Mouse (Mus musculus): ENCODE measurements around the gene Rarb. TPM values are rescaled to one million over a fixed set of nuclear protein-coding genes. Genes with fewer than 3 reads are reported as not detected.
"Not testable (repeated sequence)": the region's sequence is repeated elsewhere in the genome, so short reads cannot be mapped to it uniquely, and the experiment has no call there.

The Rarb gene
- polyA plus RNA-seq, 1 experiment from 2014 or later = 16.6 TPM

DNA sequence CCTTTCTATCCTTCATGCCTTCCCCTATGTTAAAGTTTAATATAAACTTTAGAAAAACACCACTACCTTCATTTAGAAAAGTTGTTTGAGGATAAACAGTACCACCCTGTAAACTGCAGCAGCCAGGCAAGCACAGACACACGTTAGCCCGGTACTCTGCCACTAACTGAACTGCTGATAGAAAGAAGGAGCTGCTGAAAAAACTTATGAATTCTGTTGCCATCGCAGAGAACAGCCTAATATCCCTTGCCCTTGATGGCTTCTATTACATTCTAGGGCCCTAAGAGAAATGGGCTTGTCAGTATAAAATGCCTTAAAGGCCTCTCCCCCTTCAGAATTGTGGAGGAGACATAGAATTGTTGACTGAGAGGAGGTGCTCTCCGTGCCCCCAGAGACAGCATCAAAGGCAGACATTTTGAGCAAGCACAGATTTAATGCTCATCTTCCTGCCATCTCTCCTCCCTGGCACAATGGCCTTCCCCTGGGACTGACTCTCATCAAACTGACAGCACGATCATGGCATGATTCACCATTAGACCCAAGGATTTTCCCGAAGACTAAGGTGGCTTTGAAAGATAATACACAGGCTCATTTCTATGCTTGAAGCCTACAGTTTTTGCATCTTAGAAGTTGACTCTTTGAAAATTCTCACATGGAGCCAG, 60.1 kb downstream of the Rarb start:
- Histone ChIP-seq H3K4me3 (no peak overlapping the region), H3K9me3 (no peaks in the 10 kb centered on the region), H3K36me3 (no peaks in the 10 kb centered on the region), H3K4me1 (no peaks in the 10 kb centered on the region), H3K27ac (no peak overlapping the region), H3K27me3 (ENCODE audit: insufficient read depth, poor library complexity, severe bottlenecking) (no peaks in the 10 kb centered on the region)
- 66% methylated on average over 6 of the region's 6 CpGs for WGBS
- DNase-seq (ENCODE audit: low spot score) = peak; percentile 62

DNA sequence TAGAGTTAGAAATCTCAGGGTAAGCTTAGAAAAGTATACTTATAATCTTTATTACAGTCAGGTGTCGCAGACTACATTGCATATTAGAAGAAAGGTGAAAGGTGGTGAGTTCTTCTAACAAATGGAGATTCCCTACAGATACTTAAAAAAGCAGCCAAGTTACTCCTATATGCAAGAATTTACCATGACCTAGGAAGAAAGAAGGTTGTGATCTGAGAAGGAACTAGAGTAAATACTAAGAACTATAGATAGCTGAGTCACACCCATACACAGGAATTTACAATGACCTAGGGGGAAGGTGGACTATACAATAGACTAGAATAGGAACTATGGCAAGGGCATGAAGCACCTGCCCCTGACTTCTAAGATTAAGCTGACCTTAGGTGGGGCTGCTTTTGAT, 63.4 kb downstream of the Rarb start:
- not testable (repeated sequence) for H3K27me3 ChIP-seq (ENCODE audit: insufficient read depth, poor library complexity, severe bottlenecking); H3K36me3 ChIP-seq; H3K4me1 ChIP-seq; H3K4me3 ChIP-seq; H3K9me3 ChIP-seq; H3K27ac ChIP-seq
- peak; percentile 3 for DNase-seq (ENCODE audit: low spot score)
- 89% methylated on average over 1 of the region's 1 CpGs for WGBS

DNA sequence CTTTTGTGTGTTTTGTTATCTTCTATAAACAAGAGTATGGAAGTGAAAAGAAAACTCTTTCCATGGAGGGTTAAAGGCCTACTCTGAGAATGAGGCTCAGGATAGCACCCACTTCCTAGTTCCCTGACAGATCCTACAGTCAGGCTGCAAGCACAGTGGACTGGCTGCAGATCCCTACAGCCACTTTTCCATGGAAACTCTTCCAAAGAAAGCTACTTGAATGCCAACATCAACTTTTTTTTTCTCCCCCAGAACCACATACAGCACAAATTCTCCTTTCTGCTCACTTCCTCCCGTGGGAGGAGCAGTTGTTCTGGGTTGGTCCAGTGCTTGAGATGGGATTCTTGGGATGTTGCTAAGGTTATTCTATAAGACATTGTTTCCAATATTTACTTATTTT, 66.3 kb downstream of the Rarb start:
- H3K4me3 ChIP-seq = no peak overlapping the region
- H3K27ac ChIP-seq = no peak overlapping the region
- H3K36me3 ChIP-seq = no peaks in the 10 kb centered on the region
- DNase-seq (ENCODE audit: low spot score) = peak; percentile 68
- 79% methylated on average over 1 of the region's 1 CpGs for WGBS
- no peaks in the 10 kb centered on the region for H3K9me3 ChIP-seq
- H3K27me3 ChIP-seq (ENCODE audit: insufficient read depth, poor library complexity, severe bottlenecking) = no peaks in the 10 kb centered on the region
- H3K4me1 ChIP-seq = no peaks in the 10 kb centered on the region

DNA sequence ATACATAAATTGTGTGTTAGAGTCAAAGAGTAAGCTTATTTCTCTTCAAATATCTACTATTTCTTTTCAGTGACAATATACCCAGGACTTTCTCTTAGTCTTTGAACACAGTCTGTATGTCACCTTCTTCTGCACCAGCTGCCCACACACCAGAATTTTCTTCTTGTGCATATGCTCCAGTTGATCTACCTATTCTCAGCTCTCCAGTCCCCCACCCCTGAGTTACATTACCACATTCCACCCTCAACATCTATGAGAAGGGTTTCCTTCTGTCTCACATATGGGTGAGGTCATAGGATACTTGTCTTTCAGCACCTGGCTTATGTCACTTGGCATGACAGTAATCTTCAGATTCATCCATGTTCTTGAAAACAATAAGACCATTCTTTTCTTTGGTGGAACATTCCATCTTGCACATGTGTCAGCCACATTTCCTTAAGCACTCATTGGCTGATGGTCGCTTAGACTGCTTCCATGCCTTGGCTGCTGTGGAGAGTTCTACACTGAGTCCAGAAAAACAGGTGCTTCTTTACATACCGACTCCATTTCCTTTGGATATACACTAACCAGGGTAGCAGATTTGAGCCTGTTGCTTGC, 71.9 kb downstream of the Rarb start:
- DNase-seq (ENCODE audit: low spot score) = peak; percentile 14
- WGBS = 80% methylated on average over 2 of the region's 2 CpGs

DNA sequence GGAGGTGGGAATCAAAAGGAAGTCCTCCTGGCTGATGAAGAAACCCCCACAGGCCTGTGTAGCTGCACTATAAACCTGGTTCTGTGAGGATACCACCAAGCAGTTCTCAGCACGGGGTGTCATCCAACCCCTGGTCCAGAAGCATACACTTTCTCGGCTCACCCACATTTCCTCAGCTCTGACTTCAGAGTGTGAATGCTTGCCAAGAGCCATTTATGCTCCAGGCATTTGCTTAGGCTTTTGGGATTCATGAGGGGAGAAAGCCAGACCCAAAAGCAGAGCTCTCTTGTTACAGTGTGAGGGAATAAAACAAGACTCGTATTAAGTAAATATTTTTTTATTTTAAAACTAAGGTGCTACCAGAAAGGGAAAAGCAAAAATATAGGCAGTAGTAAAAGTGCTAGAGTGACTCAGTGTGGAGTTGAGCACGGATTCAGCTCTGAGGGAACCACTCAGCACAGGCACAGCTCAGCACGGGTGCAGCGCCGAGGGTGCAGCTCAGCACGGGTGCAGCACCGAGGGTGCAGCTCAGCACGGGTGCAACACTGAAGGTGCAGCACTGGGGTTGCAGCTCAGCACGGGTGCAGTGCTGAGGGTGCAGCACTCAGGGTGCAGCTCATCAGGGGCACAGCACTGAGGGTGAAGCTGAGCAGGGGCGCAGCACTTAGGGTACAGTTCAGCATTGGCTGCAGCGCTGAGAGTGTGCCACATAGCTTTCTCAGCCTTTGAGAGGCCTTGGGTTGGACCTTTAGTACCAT, 77.8 kb downstream of the Rarb start:
- H3K4me3 ChIP-seq = no peak overlapping the region
- no peak for DNase-seq (ENCODE audit: low spot score)
- H3K27ac ChIP-seq = no peak overlapping the region
- no peaks in the 10 kb centered on the region for H3K9me3 ChIP-seq
- 73% methylated on average over 13 of the region's 13 CpGs for WGBS
- no peaks in the 10 kb centered on the region for H3K27me3 ChIP-seq (ENCODE audit: insufficient read depth, poor library complexity, severe bottlenecking)
- H3K4me1 ChIP-seq = peaks cover 4% of the 10 kb centered on the region; the same call in 1 of the 2 replicates
- H3K36me3 ChIP-seq = no peaks in the 10 kb centered on the region

More for the DNA sequence above, 71.9 kb downstream of the Rarb start:
- H3K27me3 ChIP-seq (ENCODE audit: insufficient read depth, poor library complexity, severe bottlenecking) = no peaks in the 10 kb centered on the region
- no peaks in the 10 kb centered on the region for H3K4me1 ChIP-seq
- no peak overlapping the region for H3K27ac ChIP-seq
- H3K36me3 ChIP-seq = no peaks in the 10 kb centered on the region
- H3K9me3 ChIP-seq = no peaks in the 10 kb centered on the region
- H3K4me3 ChIP-seq = no peak overlapping the region

DNA sequence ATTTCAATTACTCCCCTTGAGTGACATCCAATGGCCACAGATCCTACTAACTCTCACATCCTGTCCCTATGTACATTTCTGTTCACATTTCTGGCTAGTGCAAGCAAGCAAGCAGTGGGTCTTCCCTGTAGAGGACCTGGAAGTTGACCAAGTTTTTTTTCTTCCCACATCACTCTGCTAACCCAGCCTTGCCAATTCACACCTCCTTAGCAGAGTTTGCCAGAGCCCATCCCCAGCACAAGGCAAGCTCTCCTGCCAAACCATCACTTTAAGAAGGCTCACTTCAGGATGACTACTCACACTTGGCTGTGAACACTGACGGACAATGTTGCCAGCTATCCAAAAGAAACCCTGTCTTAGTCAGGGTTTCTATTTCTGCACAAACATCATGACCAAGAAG, 80.4 kb downstream of the Rarb start:
- Histone ChIP-seq H3K36me3 (no peaks in the 10 kb centered on the region), H3K27me3 (ENCODE audit: insufficient read depth, poor library complexity, severe bottlenecking) (no peaks in the 10 kb centered on the region), H3K4me1 (peaks cover 29% of the 10 kb centered on the region), H3K4me3 (no peak overlapping the region), H3K27ac (no peak overlapping the region), H3K9me3 (no peaks in the 10 kb centered on the region)
- WGBS = 77% methylated on average over 1 of the region's 1 CpGs
- DNase-seq (ENCODE audit: low spot score) = no peak

DNA sequence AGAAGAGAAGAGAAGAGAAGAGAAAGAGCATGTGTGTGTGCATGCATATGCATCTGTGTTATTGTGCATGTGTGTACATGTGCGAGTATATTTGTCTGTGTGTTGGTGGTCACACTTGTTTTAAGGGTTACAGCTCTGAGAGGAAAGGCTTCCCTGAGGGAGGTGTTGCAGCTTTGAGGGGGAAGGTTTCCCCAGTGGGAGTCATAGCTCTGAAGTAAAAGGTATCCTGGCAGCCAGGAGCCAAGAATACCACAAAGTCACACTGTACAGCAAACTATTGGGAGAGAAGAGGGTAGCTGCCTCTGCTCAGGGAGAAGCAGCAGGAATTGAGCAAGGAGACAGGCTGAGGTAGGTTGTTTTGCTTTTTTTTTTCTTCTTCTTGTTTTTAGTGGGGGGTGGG, 81.2 kb downstream of the Rarb start:
- Histone ChIP-seq H3K4me3 (no peak overlapping the region), H3K4me1 (peaks cover 36% of the 10 kb centered on the region), H3K9me3 (no peaks in the 10 kb centered on the region), H3K27me3 (ENCODE audit: insufficient read depth, poor library complexity, severe bottlenecking) (no peaks in the 10 kb centered on the region), H3K27ac (no peak overlapping the region), H3K36me3 (no peaks in the 10 kb centered on the region)
- WGBS = 88% methylated on average over 1 of the region's 1 CpGs
- no peak for DNase-seq (ENCODE audit: low spot score)

DNA sequence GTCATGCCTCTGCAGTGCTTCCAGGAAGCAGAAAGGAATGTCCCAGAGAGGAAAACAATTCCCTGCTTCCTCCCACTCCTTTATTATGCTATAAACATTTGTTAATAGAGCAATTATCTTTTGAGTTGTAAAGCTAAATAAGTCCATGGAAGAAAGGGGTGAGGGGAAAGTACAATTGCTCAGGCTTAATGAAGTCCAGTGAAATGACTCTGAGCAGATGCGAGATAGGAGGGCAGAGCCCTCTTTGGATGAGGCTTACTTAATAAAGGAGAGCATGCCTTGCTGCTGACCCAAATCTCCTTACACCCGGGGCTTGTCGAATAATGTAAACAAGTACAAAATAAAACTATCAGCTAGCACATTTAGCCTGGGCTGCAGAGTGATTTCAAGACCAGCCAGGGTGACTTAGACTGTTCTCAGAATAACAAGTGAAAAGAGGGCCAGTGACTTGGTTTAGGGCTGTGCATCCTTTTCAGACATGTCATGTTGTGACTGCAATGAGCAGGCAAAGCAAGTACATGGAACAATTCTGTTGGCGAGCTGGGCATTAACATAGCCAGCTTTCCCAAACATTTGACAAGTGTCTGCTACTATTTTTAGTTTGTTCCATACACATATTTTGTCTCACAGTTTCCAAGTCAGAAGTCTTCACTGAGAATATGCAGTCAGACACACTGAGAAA, 83.5 kb downstream of the Rarb start:
- H3K9me3 ChIP-seq = no peaks in the 10 kb centered on the region
- no peaks in the 10 kb centered on the region for H3K27me3 ChIP-seq (ENCODE audit: insufficient read depth, poor library complexity, severe bottlenecking)
- no peaks in the 10 kb centered on the region for H3K36me3 ChIP-seq
- no peak for DNase-seq (ENCODE audit: low spot score)
- peaks cover 32% of the 10 kb centered on the region for H3K4me1 ChIP-seq
- 40% methylated on average over 4 of the region's 4 CpGs for WGBS
- H3K27ac ChIP-seq = no peak overlapping the region
- no peak overlapping the region for H3K4me3 ChIP-seq

DNA sequence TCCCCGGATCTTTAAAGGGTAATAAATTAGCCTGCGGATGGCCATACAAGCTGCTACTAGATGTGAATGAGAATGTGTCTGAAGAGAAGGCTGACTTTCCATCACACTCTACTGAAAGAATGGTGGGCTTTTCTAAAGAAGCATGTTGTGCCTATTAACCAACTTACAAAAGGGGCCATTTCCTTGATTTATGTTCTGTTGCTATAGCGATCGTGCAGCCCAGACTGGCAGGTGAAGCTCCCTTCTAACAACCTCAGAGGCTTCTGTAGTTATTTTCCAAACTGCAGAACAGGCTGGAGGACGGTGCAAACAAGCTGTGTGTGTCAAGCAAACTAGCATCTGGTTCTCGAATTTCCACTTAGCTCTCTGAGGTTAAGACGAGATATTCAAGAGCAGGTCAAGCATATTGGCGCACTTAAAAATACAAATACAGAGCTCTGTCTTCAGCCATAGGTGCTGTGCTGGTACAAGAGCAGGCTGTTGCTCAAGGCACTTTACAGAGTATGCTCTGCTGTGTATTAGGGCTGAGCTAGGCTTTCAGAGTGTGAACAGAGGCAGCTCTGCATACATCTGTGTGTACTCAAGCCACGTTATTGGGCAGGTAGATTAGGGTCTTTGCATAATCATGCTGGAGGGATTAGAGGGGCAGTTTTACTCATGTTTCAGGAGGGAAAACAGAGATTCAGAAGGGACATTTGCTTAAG, 85.2 kb downstream of the Rarb start:
- DNase-seq (ENCODE audit: low spot score) = no peak
- no peak overlapping the region for H3K27ac ChIP-seq
- 51% methylated on average over 9 of the region's 9 CpGs for WGBS

DNA sequence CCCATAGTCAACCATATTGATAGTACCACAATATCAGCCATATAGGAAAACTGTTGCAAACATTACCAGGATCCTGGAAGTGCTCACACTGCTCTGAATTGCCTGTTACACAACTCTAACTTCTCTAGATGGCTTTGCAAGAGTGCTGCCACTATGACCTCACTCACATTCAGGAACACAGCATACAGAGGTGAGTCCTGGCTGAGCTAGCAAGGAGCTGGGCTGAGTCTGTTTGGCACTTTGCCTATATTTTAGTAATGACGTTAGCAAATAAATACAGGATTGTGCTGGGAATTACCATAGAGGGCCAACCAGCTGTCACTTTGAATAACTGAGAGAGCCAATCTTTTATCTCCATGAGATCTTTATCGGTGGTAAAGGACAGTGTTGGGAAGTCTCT, 86.9 kb downstream of the Rarb start:
- no peak overlapping the region for H3K27ac ChIP-seq
- DNase-seq (ENCODE audit: low spot score) = no peak
- no peaks in the 10 kb centered on the region for H3K9me3 ChIP-seq
- H3K36me3 ChIP-seq = no peaks in the 10 kb centered on the region
- H3K27me3 ChIP-seq (ENCODE audit: insufficient read depth, poor library complexity, severe bottlenecking) = no peaks in the 10 kb centered on the region
- peaks cover 32% of the 10 kb centered on the region for H3K4me1 ChIP-seq
- no peak overlapping the region for H3K4me3 ChIP-seq
- 84% methylated on average over 2 of the region's 2 CpGs for WGBS

More for the DNA sequence above, 85.2 kb downstream of the Rarb start:
- Histone ChIP-seq H3K36me3 (no peaks in the 10 kb centered on the region), H3K4me3 (no peak overlapping the region), H3K9me3 (no peaks in the 10 kb centered on the region), H3K4me1 (peaks cover 32% of the 10 kb centered on the region), H3K27me3 (ENCODE audit: insufficient read depth, poor library complexity, severe bottlenecking) (no peaks in the 10 kb centered on the region)

DNA sequence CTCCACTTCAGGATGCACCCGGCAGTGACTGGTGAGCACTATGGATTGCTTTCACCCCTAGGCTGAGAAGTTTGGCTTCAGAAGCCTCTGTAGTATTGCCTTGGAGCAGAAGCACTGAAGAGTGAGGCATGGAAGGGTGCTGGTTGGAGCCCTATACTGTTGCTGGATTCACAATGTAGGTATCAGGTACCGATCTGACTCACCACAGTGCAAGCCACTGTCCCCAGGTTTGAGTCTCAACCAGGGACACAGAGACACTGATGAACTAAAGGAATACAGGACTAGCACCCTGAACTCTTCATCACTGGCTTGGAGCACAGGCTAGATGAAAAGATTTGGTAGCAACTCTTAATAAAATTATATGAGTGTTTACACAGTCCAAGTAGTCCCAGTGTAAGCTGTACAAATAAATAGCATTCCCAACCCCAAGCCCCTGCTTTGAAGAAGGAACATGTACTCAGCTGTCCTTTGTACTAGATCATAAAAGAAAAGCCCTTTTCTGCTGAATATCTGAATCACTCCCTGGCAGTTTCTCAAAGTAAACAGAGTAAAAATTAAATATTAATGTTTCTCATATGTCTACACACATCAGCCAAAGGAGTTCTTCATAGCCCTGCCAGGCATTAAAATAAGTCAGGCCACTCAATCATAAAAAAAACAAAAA, 90.6 kb downstream of the Rarb start:
- Histone ChIP-seq H3K27ac (no peak overlapping the region), H3K4me1 (peaks cover 4% of the 10 kb centered on the region; the same call in 1 of the 2 replicates), H3K4me3 (no peak overlapping the region), H3K27me3 (ENCODE audit: insufficient read depth, poor library complexity, severe bottlenecking) (no peaks in the 10 kb centered on the region), H3K9me3 (no peaks in the 10 kb centered on the region), H3K36me3 (no peaks in the 10 kb centered on the region)
- WGBS = 88% methylated on average over 2 of the region's 2 CpGs
- DNase-seq (ENCODE audit: low spot score) = peak; percentile 47

DNA sequence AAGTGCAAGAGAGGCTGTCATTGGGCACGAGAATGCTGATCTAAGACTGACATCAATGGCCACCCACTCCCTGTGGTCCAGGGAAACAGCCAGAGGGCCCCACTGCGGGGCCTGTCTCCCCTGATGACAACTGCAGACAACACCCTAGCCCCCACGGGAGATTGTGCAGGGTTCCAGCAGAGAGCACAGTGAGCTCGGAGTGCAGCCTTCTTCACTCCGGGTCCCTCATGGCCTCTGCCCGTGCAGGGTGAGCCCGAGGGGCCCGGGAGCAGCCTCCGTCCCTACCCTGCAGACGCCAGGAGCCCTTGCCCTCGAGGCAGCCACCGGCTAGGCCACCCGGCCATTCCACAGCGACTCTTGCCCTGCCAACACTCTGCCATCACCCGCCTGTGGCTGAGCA, 95.0 kb downstream of the Rarb start:
- H3K9me3 ChIP-seq = no peaks in the 10 kb centered on the region
- no peak overlapping the region for H3K27ac ChIP-seq
- H3K4me3 ChIP-seq = no peak overlapping the region
- H3K36me3 ChIP-seq = no peaks in the 10 kb centered on the region
- H3K27me3 ChIP-seq (ENCODE audit: insufficient read depth, poor library complexity, severe bottlenecking) = no peaks in the 10 kb centered on the region
- no peaks in the 10 kb centered on the region for H3K4me1 ChIP-seq
- DNase-seq (ENCODE audit: low spot score) = peak; percentile 64
- WGBS = 85% methylated on average over 15 of the region's 15 CpGs

Measured in heart, embryonic 10.5 days (tissue).